Mouse (Mus musculus) lung, adult 2 months (tissue): ENCODE measurements around the gene Ecsit. TPM values are rescaled to one million over a fixed set of nuclear protein-coding genes. Genes with fewer than 3 reads are reported as not detected.
A peak's percentile ranks its signal among the peaks of the same experiment; 100 is the strongest.

ENCODE experiments used
- DNase-seq: peaks from one replicate; pipeline ENCODE4 v3.0.0; 2022
- H3K4me1 ChIP-seq: fragments of 200-500 bp; 2 replicates; pipeline ENCODE4 v1.6.1; 2011; ENCODE audit warnings: low read length; ENCODE audit not compliant: control insufficient read depth, insufficient read depth
- H3K4me3 ChIP-seq: fragments of 200-500 bp; replicated peaks from 2 replicates; pipeline ENCODE3; 2011; ENCODE audit warnings: low read depth, mild to moderate bottlenecking, control low read depth, low read length; ENCODE audit errors: extremely low read depth
- CTCF ChIP-seq: fragments of 200-500 bp; IDR thresholded peaks from 2 replicates; pipeline ENCODE4 v1.5.1; 2011; ENCODE audit warnings: mild to moderate bottlenecking, low read length, control low read depth; ENCODE audit not compliant: insufficient read depth
- POLR2A ChIP-seq: fragments of 200-500 bp; IDR thresholded peaks from 2 replicates; pipeline ENCODE4 v1.6.1; 2011; ENCODE audit warnings: low read depth, mild to moderate bottlenecking, control low read depth, low read length, borderline replicate concordance; ENCODE audit errors: extremely low read depth
- WGBS: fragments of 180-500 bp; shearing (Covaris S2); methylation state at CpG from one replicate; pipeline ENCODE4 v1.1.7; 2018; 5-methylcytosine and 5-hydroxymethylcytosine counted together
- polyA plus RNA-seq: library from polyadenylated mRNA; depleted of rRNA; stranded (reverse); fragments of >200 nt; gene quantifications from 2 replicates; pipeline ENCODE4 v1.2.3, GENCODE M21; 2012

Gene Ecsit
- polyA plus RNA-seq, 1 experiment = 36.4 TPM

DNA sequence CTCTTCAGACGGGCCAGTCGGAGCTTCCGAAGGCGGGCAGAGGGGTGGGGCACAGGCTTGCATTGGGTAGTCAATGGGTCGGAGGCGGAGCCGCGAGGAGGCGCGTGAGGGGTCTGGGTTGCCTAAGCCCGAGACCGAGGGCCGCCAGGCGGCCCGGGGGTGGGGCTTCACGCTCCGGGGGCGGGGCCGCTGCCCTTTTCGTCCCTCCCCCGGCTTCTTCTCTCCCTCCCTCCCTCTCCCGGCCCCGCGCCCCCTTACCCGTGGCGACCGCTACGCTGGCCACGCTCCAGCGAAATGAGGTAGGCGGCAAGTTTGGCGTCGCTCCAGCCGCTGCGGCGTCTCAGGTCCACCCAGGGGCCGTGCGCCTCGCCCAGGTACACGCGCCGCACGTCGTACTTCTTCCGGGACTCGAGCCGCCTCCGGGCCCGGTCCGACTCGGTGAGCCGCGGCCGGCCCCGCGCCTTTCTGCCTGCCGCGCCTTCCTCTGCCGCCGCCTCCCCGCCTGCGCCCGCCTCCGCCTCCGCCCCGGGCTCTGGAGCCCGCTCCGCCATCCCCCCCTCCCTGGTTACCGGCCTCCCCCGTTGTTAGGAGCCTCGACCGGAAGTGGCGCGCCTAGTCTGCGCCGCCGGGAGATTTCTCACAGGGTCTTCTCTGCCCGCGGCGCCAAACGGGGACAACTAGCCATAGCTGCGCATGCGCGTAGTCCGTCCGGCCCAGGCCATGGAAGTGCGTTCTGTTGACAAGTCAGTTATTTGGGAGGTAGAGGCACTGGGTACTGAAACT lies 14.3 kb downstream of the Ecsit start, which contains the start of the genes Gm49318 and Zfp653:
Gm49318 (minus strand) TSS at position 469 of the 783 bp plus-strand sequence.
Zfp653 (minus strand) TSS at position 586 of the 783 bp plus-strand sequence.
- Histone ChIP-seq H3K4me1 (no peaks in the 10 kb centered on the region), H3K4me3 (peak within 1 kb of the TSS; percentile 85)
- DNase-seq = peak; percentile 95
- TF ChIP-seq CTCF (no peak), POLR2A (peak; percentile 94; the same call in 1 of the 2 replicates)
- WGBS = under 1% methylated on average over 87 of the region's 87 CpGs

DNA sequence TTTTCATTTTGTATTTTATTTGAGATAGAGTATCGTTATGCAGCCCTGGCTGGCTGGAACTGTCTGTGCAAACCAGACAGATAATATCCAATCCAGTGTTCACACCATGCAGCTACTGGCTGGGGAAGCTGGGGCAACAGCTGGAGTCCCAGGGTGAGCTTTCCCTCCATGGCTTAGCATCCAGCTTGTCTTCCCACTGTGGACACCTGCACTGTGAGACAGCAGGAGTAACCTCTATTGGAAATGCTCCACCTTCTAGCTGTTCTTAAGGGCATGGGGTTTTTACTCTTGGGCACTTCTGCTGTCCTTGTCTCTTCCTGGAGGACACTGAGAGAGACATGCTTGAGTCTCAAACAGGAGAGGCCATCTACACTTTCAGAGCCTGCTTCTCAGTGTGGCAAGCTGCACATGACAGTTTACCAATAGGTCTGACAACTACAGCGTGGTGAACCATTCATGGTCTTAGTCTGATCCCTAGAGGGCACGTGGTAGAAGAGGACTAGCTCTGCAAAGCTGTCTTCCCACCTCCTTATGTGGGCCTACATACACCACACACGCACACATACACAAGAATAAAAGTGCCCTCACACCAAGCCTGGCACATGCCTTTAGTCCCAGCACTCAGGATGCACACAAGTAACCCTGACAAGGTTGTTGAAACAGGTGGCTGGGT lies 15.2 kb downstream of the Ecsit start:
- Histone ChIP-seq H3K4me3 (no peak overlapping the region), H3K4me1 (no peaks in the 10 kb centered on the region)
- no peak for DNase-seq
- 51% methylated on average over 4 of the region's 4 CpGs for WGBS
- TF ChIP-seq POLR2A = no peak
- TF ChIP-seq CTCF = no peak

DNA sequence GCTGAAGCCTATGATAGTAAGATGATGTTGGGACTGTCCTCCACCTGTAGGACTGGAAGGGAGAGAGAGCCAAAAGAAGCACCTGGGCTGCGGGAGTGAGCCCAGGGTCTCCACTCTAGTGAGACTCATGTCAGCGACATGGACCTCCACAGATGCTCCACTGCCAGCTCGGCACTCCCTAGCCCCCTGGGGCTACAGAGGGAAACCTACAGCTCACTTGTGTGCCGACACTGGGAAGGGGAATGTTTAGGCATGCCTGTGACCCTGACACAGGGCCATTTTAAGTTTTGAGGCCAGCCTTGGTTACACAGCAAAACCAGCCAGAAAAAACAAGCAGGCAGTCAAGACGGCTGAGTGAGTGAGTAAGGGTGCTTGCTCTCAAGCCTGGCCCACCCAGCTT lies 18.0 kb downstream of the Ecsit start:
- Histone ChIP-seq H3K4me1 (no peaks in the 10 kb centered on the region), H3K4me3 (no peak overlapping the region)
- no peak for TF ChIP-seq POLR2A
- TF ChIP-seq CTCF = no peak
- no peak for DNase-seq
- 85% methylated on average over 5 of the region's 5 CpGs for WGBS

DNA sequence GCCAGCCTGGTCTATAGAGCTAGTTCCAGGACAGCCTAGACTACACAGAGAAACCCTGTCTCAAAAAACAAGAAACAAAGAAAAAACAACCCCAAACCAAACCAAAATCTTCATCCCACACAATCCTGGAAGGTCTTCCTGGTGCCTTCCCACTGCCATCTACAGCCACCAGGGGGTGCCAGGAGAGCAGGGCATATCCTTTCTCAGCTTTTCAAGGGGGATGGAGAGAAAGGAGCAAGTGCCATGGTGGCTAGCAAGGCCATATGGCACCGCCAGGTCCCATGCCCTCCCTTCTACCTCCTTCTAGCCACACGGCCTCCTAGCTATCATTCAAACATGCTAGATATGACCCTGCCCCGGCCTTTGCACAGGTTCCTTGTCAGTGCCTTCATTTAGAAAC lies 18.8 kb downstream of the Ecsit start:
- Histone ChIP-seq H3K4me1 (no peaks in the 10 kb centered on the region), H3K4me3 (no peak overlapping the region)
- 71% methylated on average over 3 of the region's 3 CpGs for WGBS
- DNase-seq = peak; percentile 48
- no peak for TF ChIP-seq POLR2A
- TF ChIP-seq CTCF = peak; percentile 85

DNA sequence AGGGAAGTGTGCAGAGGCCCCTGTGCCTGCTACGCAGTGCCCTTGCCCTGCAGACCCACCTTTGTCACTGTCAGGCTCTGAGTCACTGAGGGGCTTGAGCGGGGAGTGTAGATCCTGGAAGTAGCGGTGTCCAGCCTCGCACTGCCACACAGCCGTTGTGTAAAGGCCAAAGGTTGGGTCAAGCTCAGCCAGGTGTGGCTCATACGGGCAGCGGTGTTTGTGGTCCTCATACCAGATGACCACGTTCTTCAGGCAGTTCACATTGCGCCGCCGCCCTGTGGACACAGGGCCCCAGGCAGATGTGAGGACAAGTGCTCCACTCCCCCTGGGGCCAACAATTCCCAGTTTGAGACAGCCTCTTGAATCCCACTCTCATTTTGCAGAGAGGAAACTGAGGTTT lies 19.6 kb downstream of the Ecsit start:
- TF ChIP-seq POLR2A = no peak
- TF ChIP-seq CTCF = no peak
- Histone ChIP-seq H3K4me3 (no peak overlapping the region), H3K4me1 (no peaks in the 10 kb centered on the region)
- WGBS = 94% methylated on average over 11 of the region's 11 CpGs
- DNase-seq = no peak

DNA sequence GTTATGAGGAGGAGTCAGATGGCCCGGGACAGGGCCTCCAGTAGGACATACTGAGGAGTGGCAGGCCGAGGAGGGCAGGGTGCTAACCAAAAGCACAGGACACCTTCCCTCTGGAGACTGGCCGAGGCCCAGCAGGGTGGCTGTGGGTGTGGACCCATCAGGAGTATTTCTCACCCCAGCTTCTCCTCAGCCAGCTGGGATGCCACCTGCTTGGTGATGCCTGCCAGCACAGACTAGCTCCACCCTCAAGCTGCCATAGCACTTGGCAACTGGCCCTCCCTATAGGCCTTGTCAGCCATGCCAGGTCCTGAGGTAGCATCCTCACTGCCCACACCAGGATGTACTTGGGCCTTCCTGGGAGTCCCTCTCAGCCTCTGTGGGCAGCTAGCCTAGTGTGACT lies 20.9 kb downstream of the Ecsit start:
- WGBS = 90% methylated on average over 3 of the region's 3 CpGs
- TF ChIP-seq POLR2A = no peak
- no peak for TF ChIP-seq CTCF

DNA sequence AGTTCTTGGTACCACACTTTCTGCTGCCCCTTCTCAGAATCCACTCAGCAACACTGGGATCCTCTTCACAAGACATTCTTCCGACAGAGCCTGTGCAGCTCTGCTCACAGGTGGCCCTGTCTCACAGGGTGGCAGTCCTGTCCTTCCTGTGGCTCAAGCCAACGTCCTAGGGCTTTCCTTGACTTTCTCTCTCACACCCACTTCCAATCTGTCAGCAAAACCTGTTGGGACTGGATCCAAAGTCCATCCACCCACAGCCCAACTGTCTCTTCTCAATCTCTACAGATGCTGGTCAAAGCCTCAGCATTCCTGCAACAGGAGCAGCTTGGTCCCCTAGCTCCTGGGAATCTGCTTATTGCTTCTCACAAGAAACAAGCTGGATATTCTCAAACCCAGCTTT lies 23.9 kb downstream of the Ecsit start:
- Histone ChIP-seq H3K4me1 (no peaks in the 10 kb centered on the region), H3K4me3 (no peak overlapping the region)
- 78% methylated on average over 2 of the region's 2 CpGs for WGBS
- TF ChIP-seq CTCF (no peak), POLR2A (no peak)
- no peak for DNase-seq

More for the DNA sequence above, 20.9 kb downstream of the Ecsit start:
- no peak for DNase-seq
- Histone ChIP-seq H3K4me3 (no peak overlapping the region), H3K4me1 (no peaks in the 10 kb centered on the region)

DNA sequence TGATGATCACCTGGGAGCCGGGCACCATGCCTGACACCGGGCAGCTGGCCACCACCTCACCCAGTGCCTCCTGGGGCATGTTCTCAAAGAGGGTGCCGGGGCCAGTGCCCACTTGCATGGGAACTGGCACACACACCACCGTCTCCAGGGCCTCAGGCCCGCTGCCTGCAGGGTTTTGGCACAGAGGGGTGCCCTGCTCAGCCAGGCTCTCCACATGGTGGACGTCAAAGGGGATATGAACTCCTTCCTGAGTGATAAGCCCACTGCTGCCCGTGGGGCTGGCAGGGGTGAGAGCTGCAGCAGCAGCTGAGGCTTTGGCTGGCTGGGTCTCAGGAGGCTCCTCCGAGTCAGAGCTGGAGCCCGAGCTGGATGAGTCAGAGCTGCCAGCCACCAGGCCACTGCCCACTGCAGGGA lies 27.2 kb downstream of the Ecsit start:
- Histone ChIP-seq H3K4me3 (no peak overlapping the region), H3K4me1 (peaks cover 4% of the 10 kb centered on the region)
- no peak for DNase-seq
- TF ChIP-seq CTCF (no peak), POLR2A (no peak)
- WGBS = 83% methylated on average over 9 of the region's 9 CpGs

DNA sequence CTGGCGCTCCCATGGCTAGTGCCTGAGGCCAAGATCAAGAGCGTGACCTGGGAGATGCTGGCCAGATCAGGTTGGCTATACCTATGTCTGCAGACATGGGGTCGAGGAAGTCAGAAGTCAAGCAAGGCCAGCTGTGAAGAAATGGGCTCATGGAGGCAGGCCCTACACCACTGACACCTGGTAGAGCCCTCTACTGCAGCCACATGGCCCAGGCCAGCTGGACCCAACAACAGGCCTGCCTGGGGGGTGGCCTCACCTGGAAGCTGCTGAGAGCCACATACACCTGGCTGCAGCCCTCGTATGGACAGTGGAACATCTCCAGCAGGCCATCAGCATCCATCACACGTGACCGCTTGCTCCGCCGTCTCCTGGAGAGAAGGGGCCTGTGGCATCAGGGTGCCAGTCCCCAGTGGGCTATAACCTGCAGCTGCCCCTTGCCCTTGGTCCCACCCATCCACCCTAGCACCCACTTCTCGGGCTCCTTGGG lies 28.2 kb downstream of the Ecsit start:
- TF ChIP-seq POLR2A = no peak
- no peak for TF ChIP-seq CTCF
- DNase-seq = no peak
- Histone ChIP-seq H3K4me3 (no peak overlapping the region), H3K4me1 (peaks cover 4% of the 10 kb centered on the region)
- 92% methylated on average over 9 of the region's 9 CpGs for WGBS
